Mouse (Mus musculus): ENCODE measurements at regions not wholly inside any gene's neighbourhood (a gene's known extent, or its start where the extent isn't known, plus 50 kb on each side); places are given as distances from the start of the nearest gene placed in this dataset.
"Not testable (repeated sequence)": the region's sequence is repeated elsewhere in the genome, so short reads cannot be mapped to it uniquely, and the experiment has no call there.

- peak; percentile 50 for DNase-seq
These were observed 105.1 kb upstream of the Nt5e start for GRCm38 (mm10) chr9:88221850-88222353.

- DNase-seq, result no peak
These were observed 89.9 kb upstream of the Nt5e start for GRCm38 (mm10) chr9:88237126-88237525.

GRCm38 (mm10) chr9:88238346-88238745 is 88.7 kb upstream of the Nt5e start:
- DNase-seq, result no peak

GRCm38 (mm10) chr9:88240740-88241139 is 86.3 kb upstream of the Nt5e start:
- no peak for DNase-seq

GRCm38 (mm10) chr9:88241203-88241995 is 85.6 kb upstream of the Nt5e start:
- DNase-seq, result peak; percentile 61

GRCm38 (mm10) chr9:88242530-88242929 is 84.5 kb upstream of the Nt5e start:
- no peak for DNase-seq

GRCm38 (mm10) chr9:88244492-88244891 is 82.5 kb upstream of the Nt5e start:
- DNase-seq, result no peak

GRCm38 (mm10) chr9:88255948-88256347 is 71.0 kb upstream of the Nt5e start:
- no peak for DNase-seq

GRCm38 (mm10) chr9:88259627-88260026 is 67.4 kb upstream of the Nt5e start:
- DNase-seq, result peak; percentile 42

- no peak for DNase-seq
These were observed 66.8 kb upstream of the Nt5e start for GRCm38 (mm10) chr9:88260072-88260635.

- DNase-seq, result no peak
These were observed 64.5 kb upstream of the Nt5e start for GRCm38 (mm10) chr9:88262461-88262860.

GRCm38 (mm10) chr9:88266346-88266745 is 60.7 kb upstream of the Nt5e start:
- DNase-seq, result not testable (repeated sequence)

- DNase-seq, result no peak
These were observed 58.2 kb upstream of the Nt5e start for GRCm38 (mm10) chr9:88268811-88269210.

- DNase-seq, result no peak
These were observed 57.8 kb upstream of the Nt5e start for GRCm38 (mm10) chr9:88269216-88269615.

GRCm38 (mm10) chr9:88270836-88271235 is 56.2 kb upstream of the Nt5e start:
- no peak for DNase-seq

GRCm38 (mm10) chr9:88273304-88273703 is 53.7 kb upstream of the Nt5e start:
- no peak for DNase-seq

- peak; percentile 41 for DNase-seq
These were observed 53.0 kb upstream of the Nt5e start for GRCm38 (mm10) chr9:88274040-88274439.

GRCm38 (mm10) chr9:88274681-88275336 is 52.2 kb upstream of the Nt5e start:
- no peak for DNase-seq

GRCm38 (mm10) chr9:88276023-88276568 is 50.9 kb upstream of the Nt5e start:
- DNase-seq, result no peak

- no peak for DNase-seq
These were observed 50.0 kb upstream of the Nt5e start for GRCm38 (mm10) chr9:88277031-88277430.
